8 mouse cellular contexts compared by ENCODE assay signal in the genomic region with DNA sequence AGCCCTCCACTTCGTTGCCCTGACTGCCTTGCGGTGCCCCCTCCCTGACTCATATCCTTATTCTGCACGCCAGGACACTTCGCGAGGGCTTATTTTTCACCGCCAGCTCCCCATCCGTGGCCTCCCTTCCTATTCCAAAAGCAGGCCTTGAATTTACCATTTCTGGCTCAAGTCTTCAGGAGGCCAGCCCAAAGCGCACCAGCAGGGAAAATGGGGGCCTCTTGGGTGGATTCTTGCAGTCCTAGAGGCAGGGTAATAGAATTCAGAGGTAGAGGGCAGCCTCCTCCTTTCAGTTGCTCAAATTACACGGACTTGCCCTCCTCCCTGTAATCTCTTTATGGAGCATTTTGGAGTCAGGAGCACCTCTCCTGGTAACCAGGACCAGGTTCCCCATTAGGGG. TPM values are rescaled to one million over a fixed set of nuclear protein-coding genes. Genes with fewer than 3 reads are reported as not detected.
DNase-seq lines count a peak whose midpoint lies in the region; ATAC-seq and TF ChIP-seq lines count a peak whose summit lies in the region.

No protein-coding gene starts in this region.

- TF ChIP-seq CTCF in bone marrow macrophage, adult 2 months (IDR thresholded peaks at IDR 0.05; ENCODE audit: low read depth, low read length) = no peak

- H3K27me3 ChIP-seq in kidney, embryonic 15.5 days = peaks cover 16% of the 10 kb centered on the region
- peaks cover 28% of the 10 kb centered on the region for H3K27me3 ChIP-seq in hindbrain, embryonic 14.5 days (ENCODE audit: control insufficient read depth, insufficient read depth, low read length)
- H3K27me3 ChIP-seq in midbrain, embryonic 16.5 days (ENCODE audit: control insufficient read depth, insufficient read depth, low read depth, low read length) = peaks cover 6% of the 10 kb centered on the region

- H3K4me2 ChIP-seq in kidney, embryonic 15.5 days = peak overlapping the region; percentile 72
- peak overlapping the region; percentile 82 for H3K4me2 ChIP-seq in hindbrain, embryonic 14.5 days (replicated peaks)
- peak overlapping the region; percentile 81 for H3K4me2 ChIP-seq in midbrain, embryonic 16.5 days (ENCODE audit: low read length)

- H3K4me3 ChIP-seq in kidney, embryonic 15.5 days (replicated peaks) = peak overlapping the region; percentile 38
- H3K4me3 ChIP-seq in bone marrow macrophage, adult 2 months (ENCODE audit: insufficient read depth, low read length) = peak overlapping the region; percentile 52
- H3K4me3 ChIP-seq in hindbrain, embryonic 14.5 days (replicated peaks; ENCODE audit: low read length) = peak overlapping the region; percentile 31
- peak overlapping the region; percentile 41 for H3K4me3 ChIP-seq in midbrain, embryonic 16.5 days (ENCODE audit: low read depth, low read length)

- under 1% methylated on average over 9 of the region's 9 CpGs for WGBS in kidney, embryonic 15.5 days
- 0% methylated on average over 9 of the region's 9 CpGs for WGBS in hindbrain, embryonic 14.5 days
- WGBS in midbrain, embryonic 16.5 days = 5% methylated on average over 9 of the region's 9 CpGs

- peak overlapping the region; percentile 96 for H3K27ac ChIP-seq in kidney, embryonic 15.5 days
- peak overlapping the region; percentile 78 for H3K27ac ChIP-seq in bone marrow macrophage, adult 2 months (ENCODE audit: insufficient read depth, low read depth, low read length)
- peak overlapping the region; percentile 72; the same call in 1 of the 2 replicates for H3K27ac ChIP-seq in hindbrain, embryonic 14.5 days
- no peak overlapping the region for H3K27ac ChIP-seq in midbrain, embryonic 16.5 days (ENCODE audit: low read length)

- DNase-seq in kidney, postnatal 14 days = no peak
- no peak for DNase-seq in hindbrain, embryonic 14.5 days (ENCODE audit: low spot score)
- DNase-seq in urinary bladder, adult 2 months (ENCODE audit: low spot score) = no peak
- DNase-seq in gastrocnemius, adult 18-20 months (ENCODE audit: low spot score) = no peak

- peaks cover 9% of the 10 kb centered on the region for H3K36me3 ChIP-seq in kidney, embryonic 15.5 days
- H3K36me3 ChIP-seq in hindbrain, embryonic 14.5 days (replicated peaks; ENCODE audit: control insufficient read depth, insufficient read depth) = no peaks in the 10 kb centered on the region
- no peaks in the 10 kb centered on the region for H3K36me3 ChIP-seq in midbrain, embryonic 16.5 days (ENCODE audit: control insufficient read depth, insufficient read depth, low read length)

- TF ChIP-seq POLR2A in bone marrow macrophage, adult 2 months (IDR thresholded peaks at IDR 0.05; ENCODE audit: borderline replicate concordance, low read depth, low read length) = no peak

- peak overlapping the region; percentile 36 for H3K9ac ChIP-seq in kidney, embryonic 15.5 days
- peak overlapping the region; percentile 45; the same call in 1 of the 2 replicates for H3K9ac ChIP-seq in hindbrain, embryonic 14.5 days
- H3K9ac ChIP-seq in midbrain, embryonic 16.5 days (ENCODE audit: low read depth, low read length) = peak overlapping the region; percentile 57

- no peaks in the 10 kb centered on the region for H3K9me3 ChIP-seq in kidney, embryonic 15.5 days (replicated peaks)
- H3K9me3 ChIP-seq in hindbrain, embryonic 14.5 days (ENCODE audit: control insufficient read depth, low read length) = no peaks in the 10 kb centered on the region
- H3K9me3 ChIP-seq in midbrain, embryonic 16.5 days (replicated peaks; ENCODE audit: control insufficient read depth, low read length, poor library complexity, severe bottlenecking) = no peaks in the 10 kb centered on the region

- ATAC-seq in kidney, embryonic 15.5 days (replicated peaks; ENCODE audit: low FRiP score) = no peak
- no peak for ATAC-seq in hindbrain, embryonic 14.5 days (ENCODE audit: low FRiP score)
- peak; percentile 43; the same call in 1 of the 2 replicates for ATAC-seq in midbrain, embryonic 16.5 days
- no peak for ATAC-seq in activated CD4-positive, CD25-positive, alpha-beta regulatory T cell, adult 4 months

- peaks cover 88% of the 10 kb centered on the region for H3K4me1 ChIP-seq in kidney, embryonic 15.5 days
- peaks cover 68% of the 10 kb centered on the region for H3K4me1 ChIP-seq in bone marrow macrophage, adult 2 months (ENCODE audit: control insufficient read depth, insufficient read depth, low read length)
- H3K4me1 ChIP-seq in hindbrain, embryonic 14.5 days (replicated peaks; ENCODE audit: control insufficient read depth, insufficient read depth, low read length) = peaks cover 49% of the 10 kb centered on the region
- peaks cover 49% of the 10 kb centered on the region for H3K4me1 ChIP-seq in midbrain, embryonic 16.5 days (ENCODE audit: control insufficient read depth, insufficient read depth, low read length)

RNA-seq across cellular contexts. Expression of a gene that starts 6.0 kb away (rescaled TPM):
- polyA plus RNA-seq in kidney, embryonic 15.5 days (2015; fragmentation: Nextera tagmentation; extraction: Ambion mirVana) = 14.1 and 15.2 TPM in 2 replicates
- 6.9 and 7.1 TPM in 2 replicates for polyA plus RNA-seq in bone marrow macrophage, adult 2 months (2012; ENCODE audit: insufficient read depth, insufficient read length, missing spikeins)
- 2.9 and 3.0 TPM in 2 replicates for polyA plus RNA-seq in hindbrain, embryonic 14.5 days (2014; fragmentation: Nextera tagmentation; extraction: Ambion mirVana)
- 5.9 and 7.2 TPM in 2 replicates for polyA plus RNA-seq in midbrain, embryonic 16.5 days (2015; fragmentation: Nextera tagmentation; extraction: Ambion mirVana)
- polyA plus RNA-seq in activated CD4-positive, CD25-positive, alpha-beta regulatory T cell, adult 4 months (2017; shearing (Covaris generic)) = 10 to 100 TPM; 42.5 to 43.1 TPM
- 7.8 and 9.8 TPM in 2 replicates for polyA plus RNA-seq in urinary bladder, adult 2 months (2012; rRNA removed)
- 1 to 10 TPM; 3.1 to 6.6 TPM for total RNA-seq in gastrocnemius, adult 18-20 months (2021)

RNA-seq across cellular contexts. Expression of a gene that starts 22.2 kb away (rescaled TPM):
- 34.1 and 38.9 TPM in 2 replicates for polyA plus RNA-seq in kidney, embryonic 15.5 days (2015; fragmentation: Nextera tagmentation; extraction: Ambion mirVana)
- polyA plus RNA-seq in bone marrow macrophage, adult 2 months (2012; ENCODE audit: insufficient read depth, insufficient read length, missing spikeins) = 35.4 and 37.1 TPM in 2 replicates
- 48.1 and 56.4 TPM in 2 replicates for polyA plus RNA-seq in hindbrain, embryonic 14.5 days (2014; fragmentation: Nextera tagmentation; extraction: Ambion mirVana)
- 61.2 and 62.1 TPM in 2 replicates for polyA plus RNA-seq in midbrain, embryonic 16.5 days (2015; fragmentation: Nextera tagmentation; extraction: Ambion mirVana)
- 10 to 100 TPM; 34.6 to 38.3 TPM for polyA plus RNA-seq in activated CD4-positive, CD25-positive, alpha-beta regulatory T cell, adult 4 months (2017; shearing (Covaris generic))
- 24.6 and 31.2 TPM in 2 replicates for polyA plus RNA-seq in urinary bladder, adult 2 months (2012; rRNA removed)
- total RNA-seq in gastrocnemius, adult 18-20 months (2021) = 10 to 100 TPM; 17.6 to 18.5 TPM
